Mouse (Mus musculus) forebrain, postnatal 0 days (tissue): ENCODE data around the gene Atf2. TPM values are rescaled to one million over a fixed set of nuclear protein-coding genes. Genes with fewer than 3 reads are reported as not detected.
"Not testable (repeated sequence)": the region's sequence is repeated elsewhere in the genome, so short reads cannot be mapped to it uniquely, and the experiment has no call there.

ENCODE experiments used
- ATAC-seq: fragments of 200-750 bp; cut with Nextera tagmentation; 2 replicates; pipeline ENCODE4 v1.8.0; 2017; ENCODE audit warnings: mild to moderate bottlenecking, moderate library complexity
- DNase-seq: peaks from one replicate; pipeline ENCODE4 v3.0.0-alpha.2; 2015
- H3K27ac ChIP-seq: fragments of 300-500 bp; sonication (generic); 2 replicates; pipeline ENCODE4 v1.5.1; 2014; ENCODE audit warnings: low read depth, mild to moderate bottlenecking, antibody characterized with exemption, low read length, moderate library complexity, mixed read lengths
- H3K27me3 ChIP-seq: fragments of 300-500 bp; sonication (generic); 2 replicates; pipeline ENCODE4 v1.6.1; 2014; ENCODE audit warnings: mild to moderate bottlenecking, low read length, mixed read lengths; ENCODE audit not compliant: insufficient read depth
- H3K36me3 ChIP-seq: fragments of 300-500 bp; sonication (generic); 2 replicates; pipeline ENCODE4 v1.6.1; 2014; ENCODE audit warnings: mild to moderate bottlenecking, moderate library complexity; ENCODE audit not compliant: insufficient read depth
- H3K4me1 ChIP-seq: fragments of 300-500 bp; sonication (generic); 2 replicates; pipeline ENCODE4 v1.6.1; 2014; ENCODE audit warnings: antibody characterized with exemption; ENCODE audit not compliant: insufficient read depth
- H3K4me2 ChIP-seq: fragments of 300-500 bp; sonication (generic); 2 replicates; pipeline ENCODE4 v1.6.1; 2014; ENCODE audit warnings: low read depth, mild to moderate bottlenecking, moderate library complexity
- H3K4me3 ChIP-seq: fragments of 300-500 bp; sonication (generic); 2 replicates; pipeline ENCODE4 v1.5.1; 2014; ENCODE audit warnings: low read depth, low read length, mixed read lengths
- H3K9ac ChIP-seq: fragments of 300-500 bp; sonication (generic); 2 replicates; pipeline ENCODE4 v1.6.1; 2014; ENCODE audit warnings: mild to moderate bottlenecking
- H3K9me3 ChIP-seq: fragments of 300-500 bp; sonication (generic); 2 replicates; pipeline ENCODE4 v1.6.1; 2016; ENCODE audit warnings: low read length
- CTCF ChIP-seq: sonication (generic); IDR thresholded peaks from 2 replicates; pipeline ENCODE4 v1.5.1; 2016; ENCODE audit warnings: antibody characterized with exemption, control low read depth, low read depth
- WGBS: fragments of 180-500 bp; shearing (Covaris S2); extraction: QIAGEN DNeasy Blood & Tissue Kit; methylation state at CpG from one replicate; pipeline ENCODE4 v1.1.7; 2014; 5-methylcytosine and 5-hydroxymethylcytosine counted together
- polyA plus RNA-seq: library from polyadenylated mRNA; unstranded; fragments of >200 nt; fragmentation: Nextera tagmentation; extraction: Ambion mirVana; gene quantifications from 2 replicates; pipeline ENCODE4 v1.2.1, GENCODE M21; 2015
- total RNA-seq: library from RNA; depleted of rRNA; stranded (reverse); fragments of >200 nt; gene quantifications from 2 replicates; pipeline ENCODE4 v1.2.3, GENCODE M21; 2014

The Atf2 gene
- total and polyA plus RNA-seq, 2 experiments from 2014 or later, result 88.2 to 109 TPM

- Histone ChIP-seq H3K4me2 (no peak overlapping the region), H3K9me3 (no peaks in the 10 kb centered on the region), H3K4me1 (no peaks in the 10 kb centered on the region), H3K9ac (no peak overlapping the region), H3K27me3 (no peaks in the 10 kb centered on the region), H3K4me3 (no peak overlapping the region), H3K36me3 (peaks cover 24% of the 10 kb centered on the region), H3K27ac (no peak overlapping the region)
- ATAC-seq (no peak), DNase-seq (no peak)
- TF ChIP-seq CTCF, result 0 out of 2 replicates have a peak, but pooled peaks have one; percentile 3
- 98% methylated on average over 2 of the region's 2 CpGs for WGBS
Measured at GRCm38 (mm10) chr2:73903536-73903935, 11.1 kb upstream of the Atf2 start.

GRCm38 (mm10) chr2:73902328-73902727, 9.9 kb upstream of the Atf2 start:
- DNase-seq, H3K27me3 ChIP-seq, H3K4me1 ChIP-seq, H3K4me2 ChIP-seq, H3K4me3 ChIP-seq, H3K27ac ChIP-seq, ATAC-seq, H3K9ac ChIP-seq, H3K9me3 ChIP-seq: not testable (repeated sequence)
- 96% methylated on average over 3 of the region's 3 CpGs for WGBS
- H3K36me3 ChIP-seq, result peaks cover 12% of the 10 kb centered on the region

- ATAC-seq (no peak), DNase-seq (no peak)
- H3K27me3 ChIP-seq, result no peaks in the 10 kb centered on the region
- H3K9ac ChIP-seq, result no peak overlapping the region
- H3K4me2 ChIP-seq, result no peak overlapping the region
- no peaks in the 10 kb centered on the region for H3K9me3 ChIP-seq
- no peaks in the 10 kb centered on the region for H3K4me1 ChIP-seq
- no peak overlapping the region for H3K27ac ChIP-seq
- H3K36me3 ChIP-seq, result 0 out of 2 replicates have a peak, but pooled peaks cover under 1% of the 10 kb centered on the region
- TF ChIP-seq CTCF, result no peak
- no peak overlapping the region for H3K4me3 ChIP-seq
Measured at GRCm38 (mm10) chr2:73901169-73901568, 8.7 kb upstream of the Atf2 start.

GRCm38 (mm10) chr2:73900364-73900763, 7.9 kb upstream of the Atf2 start:
- WGBS, result 86% methylated on average over 1 of the region's 1 CpGs
- ATAC-seq, result no peak

GRCm38 (mm10) chr2:73896919-73897318, 4.5 kb upstream of the Atf2 start:
- not testable (repeated sequence) for H3K27me3 ChIP-seq, H3K4me1 ChIP-seq, H3K4me3 ChIP-seq, H3K4me2 ChIP-seq, H3K9ac ChIP-seq, H3K27ac ChIP-seq, H3K36me3 ChIP-seq, ATAC-seq, H3K9me3 ChIP-seq, DNase-seq
- 83% methylated on average over 4 of the region's 4 CpGs for WGBS

More at GRCm38 (mm10) chr2:73900364-73900763, 7.9 kb upstream of the Atf2 start:
- Histone ChIP-seq H3K4me1 (no peaks in the 10 kb centered on the region), H3K9ac (no peak overlapping the region), H3K27ac (no peak overlapping the region), H3K36me3 (no peaks in the 10 kb centered on the region), H3K27me3 (no peaks in the 10 kb centered on the region), H3K4me3 (no peak overlapping the region), H3K9me3 (no peaks in the 10 kb centered on the region), H3K4me2 (no peak overlapping the region)
- no peak for DNase-seq
- TF ChIP-seq CTCF, result no peak

- no peak for ATAC-seq
- H3K9me3 ChIP-seq, result no peaks in the 10 kb centered on the region
- DNase-seq, result no peak
- no peaks in the 10 kb centered on the region for H3K36me3 ChIP-seq
- TF ChIP-seq CTCF, result no peak
- H3K27me3 ChIP-seq, result no peaks in the 10 kb centered on the region
- peak overlapping the region; percentile 63 for H3K9ac ChIP-seq
- peak overlapping the region; percentile 94 for H3K27ac ChIP-seq
- peak overlapping the region; percentile 48 for H3K4me2 ChIP-seq
- H3K4me1 ChIP-seq, result peaks cover 3% of the 10 kb centered on the region; the same call in 1 of the 2 replicates
- 65% methylated on average over 22 of the region's 22 CpGs for WGBS
- peak overlapping the region; percentile 99 for H3K4me3 ChIP-seq
Measured at GRCm38 (mm10) chr2:73893473-73894270, 1.2 kb upstream of the Atf2 start.

- no peaks in the 10 kb centered on the region for H3K36me3 ChIP-seq
- H3K4me3 ChIP-seq, result peak overlapping the region; percentile 99
- no peaks in the 10 kb centered on the region for H3K27me3 ChIP-seq
- peak overlapping the region; percentile 99 for H3K9ac ChIP-seq
- no peak for DNase-seq
- H3K9me3 ChIP-seq, result no peaks in the 10 kb centered on the region
- H3K4me1 ChIP-seq, result peaks cover 3% of the 10 kb centered on the region; the same call in 1 of the 2 replicates
- WGBS, result under 1% methylated on average over 54 of the region's 54 CpGs
- TF ChIP-seq CTCF, result no peak
- peak overlapping the region; percentile 94 for H3K27ac ChIP-seq
- peak; percentile 32 for ATAC-seq
- H3K4me2 ChIP-seq, result peak overlapping the region; percentile 71
Measured at GRCm38 (mm10) chr2:73891701-73892463, 557 bp downstream of the Atf2 start.
